Mouse (Mus musculus) thymus, adult 18-20 months (tissue): Measurements from ENCODE around the gene Strn4.

ENCODE experiments used
- DNase-seq, 2 experiments: peaks; one replicate each; pipeline ENCODE4 v3.0.0; 2022; ENCODE audit warnings: mixed read lengths in 2 of 2

Gene Strn4

GRCm38 (mm10) chr7:16815351-16815941, at the start of gene Strn4:
TSS of gene Strn4 (plus strand) at chr7:16815889.
- DNase-seq, result no peak

GRCm38 (mm10) chr7:16766443-16766842, 49.2 kb upstream of the Strn4 start:
- peak; percentile 56 to 77 for DNase-seq

- DNase-seq, result no peak
Observed at GRCm38 (mm10) chr7:16775888-16776287, 39.8 kb upstream of the Strn4 start.

GRCm38 (mm10) chr7:16780076-16780475, 35.6 kb upstream of the Strn4 start:
- no peak for DNase-seq

GRCm38 (mm10) chr7:16780825-16781554, 34.7 kb upstream of the Strn4 start, which contains the start of gene Slc1a5:
TSS of gene Slc1a5 (plus strand) at chr7:16781340.
- peak; percentile 93 to 97 for DNase-seq

- no peak for DNase-seq
Observed at GRCm38 (mm10) chr7:16781555-16781815, 34.2 kb upstream of the Strn4 start.

GRCm38 (mm10) chr7:16781816-16782554, 33.7 kb upstream of the Strn4 start:
- DNase-seq, result peak in 1 of 2 experiments; percentile 38

GRCm38 (mm10) chr7:16782555-16783125, 33.0 kb upstream of the Strn4 start:
- no peak for DNase-seq

GRCm38 (mm10) chr7:16783224-16783688, 32.4 kb upstream of the Strn4 start:
- DNase-seq, result peak in 1 of 2 experiments; percentile 48

- DNase-seq, result peak in 1 of 2 experiments; percentile 28
Observed at GRCm38 (mm10) chr7:16783758-16784415, 31.8 kb upstream of the Strn4 start.

- no peak for DNase-seq
Observed at GRCm38 (mm10) chr7:16784498-16784976, 31.2 kb upstream of the Strn4 start.

GRCm38 (mm10) chr7:16785541-16786083, 30.1 kb upstream of the Strn4 start:
- no peak for DNase-seq

GRCm38 (mm10) chr7:16792316-16792715, 23.4 kb upstream of the Strn4 start:
- no peak for DNase-seq

GRCm38 (mm10) chr7:16793010-16793725, 22.5 kb upstream of the Strn4 start:
- no peak for DNase-seq

- peak in 1 of 2 experiments; percentile 26 for DNase-seq
Observed at GRCm38 (mm10) chr7:16794886-16795285, 20.8 kb upstream of the Strn4 start.

- DNase-seq, result no peak
Observed at GRCm38 (mm10) chr7:16804409-16805028, 11.2 kb upstream of the Strn4 start.

GRCm38 (mm10) chr7:16807936-16808335, 7.8 kb upstream of the Strn4 start:
- no peak for DNase-seq

GRCm38 (mm10) chr7:16808647-16809046, 7.0 kb upstream of the Strn4 start:
- DNase-seq, result no peak

GRCm38 (mm10) chr7:16809739-16810138, 6.0 kb upstream of the Strn4 start:
- no peak for DNase-seq

- no peak for DNase-seq
Observed at GRCm38 (mm10) chr7:16810399-16810919, 5.2 kb upstream of the Strn4 start.
